Mouse (Mus musculus): ENCODE results near the gene Pcx. TPM values are rescaled to one million over a fixed set of nuclear protein-coding genes. Genes with fewer than 3 reads are reported as not detected.

Gene Pcx
- polyA plus RNA-seq, 1 experiment: 286 TPM

DNA sequence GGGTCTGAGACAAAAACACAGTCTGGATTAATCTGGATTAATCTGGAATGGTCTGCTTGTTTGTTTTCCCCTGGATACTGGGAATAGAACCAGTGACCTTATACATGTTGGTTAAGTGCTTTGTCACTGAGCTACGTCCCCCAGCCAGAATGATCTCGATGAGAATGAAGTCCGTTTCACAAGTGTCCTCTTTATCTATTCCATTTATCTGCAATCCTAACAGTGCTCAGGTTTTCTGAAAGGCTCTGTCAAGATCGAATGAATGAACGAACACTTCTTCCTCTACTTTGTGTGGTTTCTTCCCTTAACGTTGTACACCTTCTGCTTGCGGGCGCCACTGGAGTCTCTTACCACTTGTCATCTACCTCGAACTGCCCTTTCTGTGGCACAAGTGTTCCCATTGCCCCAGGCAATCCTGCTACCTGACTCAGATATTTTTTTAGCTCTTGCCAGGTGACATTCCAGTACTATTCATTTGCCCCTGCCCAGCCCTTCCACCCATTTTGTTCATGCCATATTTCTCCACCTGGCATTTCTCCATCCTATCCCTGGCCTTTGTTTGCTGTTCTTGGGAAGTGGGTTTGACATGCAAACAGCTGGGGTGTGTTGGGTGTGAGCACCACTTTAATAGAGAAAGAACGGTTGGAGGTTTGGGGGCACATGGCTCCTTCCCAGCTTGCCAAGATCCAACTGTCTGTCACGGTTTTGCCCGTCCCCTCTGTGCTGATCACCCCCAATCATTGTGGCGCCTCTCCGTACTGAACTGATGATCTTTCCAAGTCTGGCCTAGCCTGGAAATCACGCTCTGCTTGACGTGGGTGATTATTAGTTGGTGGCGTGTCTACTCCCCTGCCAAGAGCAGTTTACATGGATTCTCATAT, 59.3 kb downstream of the Pcx start:
- TF ChIP-seq CTCF (conservative IDR thresholded peaks at IDR 0.05; ENCODE audit: insufficient read depth, insufficient read length, low read depth, low read length) (no peak), POLR2A (IDR thresholded peaks at IDR 0.05; ENCODE audit: low read depth, low read length) (no peak)
- Histone ChIP-seq H3K36me3 (ENCODE audit: control insufficient read depth, insufficient read depth, low read length) (no peaks in the 10 kb centered on the region), H3K27ac (ENCODE audit: insufficient read depth, low read depth, low read length) (peak overlapping the region; percentile 92), H3K4me3 (ENCODE audit: insufficient read depth, low read depth, low read length) (no peak overlapping the region), H3K27me3 (replicated peaks; ENCODE audit: control insufficient read depth, insufficient read depth, low read length) (no peaks in the 10 kb centered on the region), H3K4me1 (ENCODE audit: control insufficient read depth, insufficient read depth, low read length) (peaks cover 30% of the 10 kb centered on the region)
- peak; percentile 46 for DNase-seq
- WGBS: 71% methylated on average over 17 of the region's 17 CpGs

DNA sequence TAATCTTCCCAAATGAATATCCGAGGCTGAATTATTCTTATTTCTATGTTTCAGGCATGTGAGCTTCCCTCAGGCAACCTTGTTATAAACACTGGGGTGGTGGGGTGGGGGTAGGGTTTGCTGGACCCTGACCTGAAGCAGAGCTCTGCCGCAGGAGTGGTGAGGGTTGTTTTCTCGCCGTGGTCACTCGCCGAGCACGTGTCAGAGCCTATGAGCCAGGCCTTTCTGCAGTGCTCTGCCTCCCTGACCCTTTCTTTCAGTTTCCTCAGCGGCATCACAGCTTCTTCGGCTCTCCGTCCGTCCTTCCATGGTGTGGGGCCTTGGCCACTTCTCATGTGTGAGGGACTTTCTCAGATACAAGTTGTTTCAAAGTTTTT, 60.0 kb downstream of the Pcx start:
- Histone ChIP-seq H3K4me3 (ENCODE audit: insufficient read depth, low read depth, low read length) (no peak overlapping the region), H3K4me1 (ENCODE audit: control insufficient read depth, insufficient read depth, low read length) (peaks cover 30% of the 10 kb centered on the region), H3K27me3 (replicated peaks; ENCODE audit: control insufficient read depth, insufficient read depth, low read length) (no peaks in the 10 kb centered on the region), H3K27ac (ENCODE audit: insufficient read depth, low read depth, low read length) (peak overlapping the region; percentile 92), H3K36me3 (ENCODE audit: control insufficient read depth, insufficient read depth, low read length) (no peaks in the 10 kb centered on the region)
- TF ChIP-seq CTCF (conservative IDR thresholded peaks at IDR 0.05; ENCODE audit: insufficient read depth, insufficient read length, low read depth, low read length): no peak
- no peak for TF ChIP-seq POLR2A (IDR thresholded peaks at IDR 0.05; ENCODE audit: low read depth, low read length)
- WGBS: 55% methylated on average over 11 of the region's 11 CpGs
- DNase-seq: peak; percentile 86

DNA sequence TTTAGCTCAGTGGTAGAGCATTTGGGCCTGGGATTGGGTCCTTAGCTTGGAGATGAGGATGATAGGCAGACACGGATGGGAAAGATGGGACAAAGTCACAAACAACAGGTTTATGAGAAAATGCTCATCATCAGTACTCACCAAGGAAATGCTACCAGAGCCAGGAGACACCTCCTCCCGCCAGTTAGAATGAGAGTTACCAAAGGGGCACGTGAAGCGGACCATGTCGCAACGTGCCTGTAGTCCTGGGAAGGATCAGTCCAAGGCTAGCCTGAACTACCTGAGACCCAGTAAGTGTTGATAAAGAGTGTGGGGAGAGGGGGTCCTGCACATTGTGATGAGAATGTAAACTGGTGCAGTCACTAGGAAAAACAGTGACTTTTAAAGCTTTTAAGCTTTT, 60.5 kb downstream of the Pcx start:
- DNase-seq: peak; percentile 68
- TF ChIP-seq CTCF (conservative IDR thresholded peaks at IDR 0.05; ENCODE audit: insufficient read depth, insufficient read length, low read depth, low read length): no peak
- TF ChIP-seq POLR2A (IDR thresholded peaks at IDR 0.05; ENCODE audit: low read depth, low read length): no peak
- Histone ChIP-seq H3K27me3 (replicated peaks; ENCODE audit: control insufficient read depth, insufficient read depth, low read length) (no peaks in the 10 kb centered on the region), H3K4me3 (ENCODE audit: insufficient read depth, low read depth, low read length) (no peak overlapping the region), H3K27ac (ENCODE audit: insufficient read depth, low read depth, low read length) (peak overlapping the region; percentile 85), H3K4me1 (ENCODE audit: control insufficient read depth, insufficient read depth, low read length) (peaks cover 30% of the 10 kb centered on the region), H3K36me3 (ENCODE audit: control insufficient read depth, insufficient read depth, low read length) (no peaks in the 10 kb centered on the region)
- WGBS: 65% methylated on average over 6 of the region's 6 CpGs

DNA sequence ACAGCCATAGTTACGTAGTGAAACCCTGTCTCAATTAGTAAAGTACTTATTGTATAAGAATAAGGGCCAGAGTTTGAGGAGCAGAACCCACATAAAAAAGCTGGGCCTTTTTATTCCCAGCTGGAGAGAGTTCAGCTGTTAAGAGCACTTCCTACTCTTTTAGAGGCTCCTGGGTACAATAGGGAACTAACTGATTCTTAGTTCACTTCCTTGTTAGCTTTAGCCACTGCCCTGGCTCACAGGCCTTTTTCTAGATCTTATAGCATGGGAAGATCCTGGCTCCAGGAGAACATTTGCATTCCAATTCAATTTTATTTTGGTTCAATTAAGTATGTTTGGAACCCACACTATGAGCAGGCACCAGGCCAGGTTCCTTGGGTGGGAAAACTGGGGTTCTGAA, 61.4 kb downstream of the Pcx start:
- Histone ChIP-seq H3K27me3 (replicated peaks; ENCODE audit: control insufficient read depth, insufficient read depth, low read length) (no peaks in the 10 kb centered on the region), H3K27ac (ENCODE audit: insufficient read depth, low read depth, low read length) (no peak overlapping the region), H3K4me1 (ENCODE audit: control insufficient read depth, insufficient read depth, low read length) (peaks cover 30% of the 10 kb centered on the region), H3K36me3 (ENCODE audit: control insufficient read depth, insufficient read depth, low read length) (no peaks in the 10 kb centered on the region), H3K4me3 (ENCODE audit: insufficient read depth, low read depth, low read length) (no peak overlapping the region)
- no peak for DNase-seq
- TF ChIP-seq POLR2A (IDR thresholded peaks at IDR 0.05; ENCODE audit: low read depth, low read length): no peak
- no peak for TF ChIP-seq CTCF (conservative IDR thresholded peaks at IDR 0.05; ENCODE audit: insufficient read depth, insufficient read length, low read depth, low read length)
- WGBS: 89% methylated on average over 1 of the region's 1 CpGs

DNA sequence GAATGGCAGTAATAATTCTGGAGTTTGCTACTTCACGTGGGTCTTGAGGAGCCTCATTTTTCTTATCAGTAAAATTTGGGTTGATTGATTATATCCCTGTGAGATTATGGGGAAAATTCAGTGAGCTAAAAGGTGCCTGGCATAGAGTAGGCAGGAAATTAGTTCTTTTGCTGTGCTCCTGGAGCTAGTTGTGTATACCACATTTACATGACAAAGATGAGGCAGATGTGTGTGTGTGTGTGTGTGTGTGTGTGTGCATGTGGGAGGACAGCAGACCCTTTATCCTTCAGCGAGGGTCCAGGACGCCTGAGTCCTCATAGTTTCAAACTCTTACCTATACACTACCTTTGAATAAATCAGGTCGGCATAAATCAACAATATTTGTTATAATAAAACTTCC, 61.8 kb downstream of the Pcx start:
- TF ChIP-seq POLR2A (IDR thresholded peaks at IDR 0.05; ENCODE audit: low read depth, low read length) (no peak), CTCF (conservative IDR thresholded peaks at IDR 0.05; ENCODE audit: insufficient read depth, insufficient read length, low read depth, low read length) (no peak)
- DNase-seq: no peak
- H3K27me3 ChIP-seq (replicated peaks; ENCODE audit: control insufficient read depth, insufficient read depth, low read length): no peaks in the 10 kb centered on the region
- 75% methylated on average over 4 of the region's 4 CpGs for WGBS
- peaks cover 30% of the 10 kb centered on the region for H3K4me1 ChIP-seq (ENCODE audit: control insufficient read depth, insufficient read depth, low read length)
- H3K36me3 ChIP-seq (ENCODE audit: control insufficient read depth, insufficient read depth, low read length): no peaks in the 10 kb centered on the region
- H3K4me3 ChIP-seq (ENCODE audit: insufficient read depth, low read depth, low read length): no peak overlapping the region
- H3K27ac ChIP-seq (ENCODE audit: insufficient read depth, low read depth, low read length): no peak overlapping the region

DNA sequence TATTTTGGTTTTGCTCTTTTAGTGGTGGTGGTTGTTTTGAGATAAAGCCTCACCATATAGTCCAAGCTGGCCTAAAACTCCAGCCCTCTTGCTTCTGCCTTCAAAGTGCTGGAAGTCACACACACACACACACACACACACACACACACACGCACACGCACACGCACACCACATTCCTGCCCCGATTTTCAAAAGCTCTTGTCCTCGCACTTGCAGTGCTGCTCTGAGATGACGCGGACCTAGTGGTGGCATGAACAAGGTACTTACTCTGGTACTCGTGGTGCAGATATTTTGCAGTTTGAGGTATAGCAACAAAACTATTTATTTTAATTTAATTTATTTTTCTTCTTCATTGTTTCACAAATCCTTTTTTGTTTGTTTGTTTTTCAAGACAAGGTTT, 62.2 kb downstream of the Pcx start:
- TF ChIP-seq CTCF (conservative IDR thresholded peaks at IDR 0.05; ENCODE audit: insufficient read depth, insufficient read length, low read depth, low read length): no peak
- no peak for TF ChIP-seq POLR2A (IDR thresholded peaks at IDR 0.05; ENCODE audit: low read depth, low read length)
- no peak for DNase-seq
- Histone ChIP-seq H3K27ac (ENCODE audit: insufficient read depth, low read depth, low read length) (no peak overlapping the region), H3K36me3 (ENCODE audit: control insufficient read depth, insufficient read depth, low read length) (no peaks in the 10 kb centered on the region), H3K4me1 (ENCODE audit: control insufficient read depth, insufficient read depth, low read length) (peaks cover 27% of the 10 kb centered on the region), H3K27me3 (replicated peaks; ENCODE audit: control insufficient read depth, insufficient read depth, low read length) (no peaks in the 10 kb centered on the region), H3K4me3 (ENCODE audit: insufficient read depth, low read depth, low read length) (no peak overlapping the region)
- whole genome bisulfite sequencing: 95% methylated on average over 8 of the region's 8 CpGs

DNA sequence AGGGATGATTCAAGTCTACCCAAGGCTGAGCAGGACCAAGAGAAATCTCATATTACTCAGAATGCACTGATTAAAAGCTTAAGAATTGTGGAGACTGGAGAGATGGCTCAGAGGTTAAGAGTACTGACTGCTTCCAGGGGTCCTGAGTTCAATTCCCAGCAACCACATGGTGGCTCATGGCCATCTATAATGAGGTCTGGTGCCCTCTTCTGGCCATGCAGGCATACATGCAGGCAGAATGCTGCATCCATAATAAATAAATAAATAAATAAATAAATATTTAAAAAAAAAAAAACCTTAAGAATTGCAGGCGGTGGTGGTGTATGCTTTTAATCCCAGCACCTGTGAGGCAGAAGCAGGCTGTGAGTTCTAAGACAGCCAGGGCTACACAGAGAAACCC, 63.0 kb downstream of the Pcx start:
- H3K4me1 ChIP-seq (ENCODE audit: control insufficient read depth, insufficient read depth, low read length): peaks cover 20% of the 10 kb centered on the region
- no peaks in the 10 kb centered on the region for H3K27me3 ChIP-seq (replicated peaks; ENCODE audit: control insufficient read depth, insufficient read depth, low read length)
- no peak for DNase-seq
- H3K36me3 ChIP-seq (ENCODE audit: control insufficient read depth, insufficient read depth, low read length): no peaks in the 10 kb centered on the region
- no peak overlapping the region for H3K27ac ChIP-seq (ENCODE audit: insufficient read depth, low read depth, low read length)
- H3K4me3 ChIP-seq (ENCODE audit: insufficient read depth, low read depth, low read length): no peak overlapping the region
- WGBS: 81% methylated on average over 1 of the region's 1 CpGs
- peak; percentile 34; the same call in 1 of the 2 replicates for TF ChIP-seq CTCF (conservative IDR thresholded peaks at IDR 0.05; ENCODE audit: insufficient read depth, insufficient read length, low read depth, low read length)
- no peak for TF ChIP-seq POLR2A (IDR thresholded peaks at IDR 0.05; ENCODE audit: low read depth, low read length)

Measured in kidney, adult 2 months (tissue).